Mouse (Mus musculus) c-Kit-positive CD71-positive TER-119-negative erythroid progenitor cells, embryonic 14.5 days (primary cell): Measurements from ENCODE around the gene Agbl4.

Source experiments
- DNase-seq: peaks from one replicate; pipeline ENCODE4 v3.0.0-alpha.2; 2013; ENCODE audit warnings: low read depth

Gene Agbl4

GRCm38 (mm10) chr4:111502965-111503727 is 1105.7 kb downstream of the Agbl4 start:
- DNase-seq: no peak

- no peak for DNase-seq
These were observed 1107.5 kb downstream of the Agbl4 start for GRCm38 (mm10) chr4:111504952-111505351.

GRCm38 (mm10) chr4:111510129-111510528 is 1112.7 kb downstream of the Agbl4 start:
- no peak for DNase-seq

GRCm38 (mm10) chr4:111513921-111514320 is 1116.5 kb downstream of the Agbl4 start:
- DNase-seq: no peak

- no peak for DNase-seq
These were observed 1118.7 kb downstream of the Agbl4 start for GRCm38 (mm10) chr4:111516136-111516535.

- DNase-seq: no peak
These were observed 1119.8 kb downstream of the Agbl4 start for GRCm38 (mm10) chr4:111517063-111517792.

GRCm38 (mm10) chr4:111518191-111518590 is 1120.7 kb downstream of the Agbl4 start:
- DNase-seq: no peak

- DNase-seq: no peak
These were observed 1121.8 kb downstream of the Agbl4 start for GRCm38 (mm10) chr4:111519267-111519666.

GRCm38 (mm10) chr4:111520006-111520405 is 1122.5 kb downstream of the Agbl4 start:
- no peak for DNase-seq

GRCm38 (mm10) chr4:111522974-111523373 is 1125.5 kb downstream of the Agbl4 start:
- DNase-seq: no peak

GRCm38 (mm10) chr4:111528961-111529360 is 1131.5 kb downstream of the Agbl4 start:
- no peak for DNase-seq

GRCm38 (mm10) chr4:111529996-111530395 is 1132.5 kb downstream of the Agbl4 start:
- no peak for DNase-seq

GRCm38 (mm10) chr4:111530537-111530936 is 1133.1 kb downstream of the Agbl4 start:
- peak; percentile 20 for DNase-seq

GRCm38 (mm10) chr4:111544684-111545083 is 1147.2 kb downstream of the Agbl4 start:
- no peak for DNase-seq

GRCm38 (mm10) chr4:111546009-111546408 is 1148.5 kb downstream of the Agbl4 start:
- DNase-seq: no peak

- DNase-seq: no peak
These were observed 1158.0 kb downstream of the Agbl4 start for GRCm38 (mm10) chr4:111555426-111555825.

GRCm38 (mm10) chr4:111577087-111577773 is 1179.8 kb downstream of the Agbl4 start:
- DNase-seq: no peak

- DNase-seq: no peak
These were observed 1181.8 kb downstream of the Agbl4 start for GRCm38 (mm10) chr4:111579115-111579862.

GRCm38 (mm10) chr4:111579863-111580224 is 1182.4 kb downstream of the Agbl4 start:
- DNase-seq: no peak

GRCm38 (mm10) chr4:111580239-111580638 is 1182.8 kb downstream of the Agbl4 start:
- no peak for DNase-seq

- no peak for DNase-seq
These were observed 1186.2 kb downstream of the Agbl4 start for GRCm38 (mm10) chr4:111583562-111584237.

GRCm38 (mm10) chr4:111584286-111584685 is 1186.8 kb downstream of the Agbl4 start:
- no peak for DNase-seq
